Mouse (Mus musculus) embryonic facial prominence, embryonic 11.5 days (tissue): ENCODE measurements around the gene Casp6. TPM values are rescaled to one million over a fixed set of nuclear protein-coding genes. Genes with fewer than 3 reads are reported as not detected.

Experiments used
- ATAC-seq: fragments of 200-750 bp; cut with Nextera tagmentation; replicated peaks from 2 replicates; pipeline ENCODE4 v1.8.0; 2017; ENCODE audit warnings: low read depth; ENCODE audit not compliant: insufficient number of reproducible peaks, low FRiP score, low TSS enrichment
- DNase-seq: peaks from one replicate; pipeline ENCODE4 v3.0.0-alpha.2; 2015; ENCODE audit warnings: low spot score
- H3K27ac ChIP-seq: fragments of 300-500 bp; sonication (generic); replicated peaks from 2 replicates; pipeline ENCODE4 v1.5.1; 2014; ENCODE audit warnings: mild to moderate bottlenecking, low read depth, low read length, control low read depth
- H3K27me3 ChIP-seq: fragments of 300-500 bp; sonication (generic); 2 replicates; pipeline ENCODE4 v1.6.1; 2014; ENCODE audit warnings: mild to moderate bottlenecking, low read length, moderate library complexity, mixed read lengths; ENCODE audit not compliant: control insufficient read depth, insufficient read depth
- H3K36me3 ChIP-seq: fragments of 300-500 bp; sonication (generic); replicated peaks from 2 replicates; pipeline ENCODE4 v1.6.1; 2014; ENCODE audit warnings: low read depth, mild to moderate bottlenecking, low read length, moderate library complexity, mixed read lengths; ENCODE audit not compliant: control insufficient read depth, insufficient read depth
- H3K4me1 ChIP-seq: fragments of 300-500 bp; sonication (generic); 2 replicates; pipeline ENCODE4 v1.6.1; 2014; ENCODE audit warnings: low read length, mixed read lengths; ENCODE audit not compliant: control insufficient read depth, insufficient read depth
- H3K4me2 ChIP-seq: fragments of 300-500 bp; sonication (generic); 2 replicates; pipeline ENCODE4 v1.6.1; 2014; ENCODE audit warnings: low read depth, mild to moderate bottlenecking, control low read depth, low read length, moderate library complexity
- H3K4me3 ChIP-seq: fragments of 300-500 bp; sonication (generic); 2 replicates; pipeline ENCODE4 v1.5.1; 2014; ENCODE audit warnings: low read depth, low read length, control low read depth
- H3K9ac ChIP-seq: fragments of 300-500 bp; sonication (generic); replicated peaks from 2 replicates; pipeline ENCODE4 v1.6.1; 2014; ENCODE audit warnings: mild to moderate bottlenecking, control low read depth, low read length
- H3K9me3 ChIP-seq: fragments of 300-500 bp; sonication (generic); replicated peaks from 2 replicates; pipeline ENCODE4 v1.6.1; 2016; ENCODE audit warnings: mild to moderate bottlenecking, low read length, inconsistent platforms, mixed read lengths; ENCODE audit not compliant: control insufficient read depth
- WGBS: fragments of 180-500 bp; shearing (Covaris S2); extraction: QIAGEN DNeasy Blood & Tissue Kit; methylation state at CpG from one replicate; pipeline ENCODE4 v1.1.7; 2014; 5-methylcytosine and 5-hydroxymethylcytosine counted together
- polyA plus RNA-seq: library from polyadenylated mRNA; unstranded; fragments of >200 nt; fragmentation: Nextera tagmentation; extraction: Ambion mirVana; gene quantifications from 2 replicates; pipeline ENCODE4 v1.2.1, GENCODE M21; 2014

The Casp6 gene
- polyA plus RNA-seq, 1 experiment from 2014 or later = 119 TPM

- WGBS = 72% methylated on average over 8 of the region's 8 CpGs
- H3K36me3 ChIP-seq = no peaks in the 10 kb centered on the region
- H3K9ac ChIP-seq = no peak overlapping the region
- DNase-seq (no peak), ATAC-seq (no peak)
- H3K4me3 ChIP-seq = no peak overlapping the region
- no peaks in the 10 kb centered on the region for H3K9me3 ChIP-seq
- no peak overlapping the region for H3K27ac ChIP-seq
- H3K27me3 ChIP-seq = no peaks in the 10 kb centered on the region
- H3K4me1 ChIP-seq = no peaks in the 10 kb centered on the region
- H3K4me2 ChIP-seq = no peak overlapping the region
Measured at GRCm38 (mm10) chr3:129880925-129881593, 20.2 kb upstream of the Casp6 start.

DNA sequence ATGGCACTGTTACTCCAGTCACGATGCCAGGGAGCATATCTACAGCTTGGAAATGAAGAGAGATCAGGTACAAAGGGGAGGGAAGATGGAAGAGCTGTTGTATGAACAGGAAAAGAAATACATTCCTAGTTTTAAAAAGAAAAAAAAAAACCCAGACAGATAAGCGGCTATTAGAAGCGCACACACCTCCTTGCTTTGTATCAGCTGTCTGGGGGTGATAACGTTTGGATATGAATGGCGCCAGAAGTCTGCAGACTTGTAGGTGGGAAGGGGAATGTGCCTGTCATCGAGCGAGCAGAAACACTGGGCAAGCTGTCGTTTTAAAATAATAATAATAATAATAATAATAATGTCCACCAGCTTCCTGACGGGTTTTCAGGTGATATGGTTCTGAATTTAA lies 15.6 kb upstream of the Casp6 start:
- Histone ChIP-seq H3K36me3 (no peaks in the 10 kb centered on the region), H3K27ac (no peak overlapping the region), H3K9me3 (no peaks in the 10 kb centered on the region), H3K4me2 (no peak overlapping the region), H3K9ac (no peak overlapping the region), H3K4me1 (no peaks in the 10 kb centered on the region), H3K4me3 (no peak overlapping the region), H3K27me3 (no peaks in the 10 kb centered on the region)
- ATAC-seq (no peak), DNase-seq (no peak)
- WGBS = 91% methylated on average over 9 of the region's 9 CpGs

GRCm38 (mm10) chr3:129886430-129886829 lies 14.8 kb upstream of the Casp6 start:
- WGBS = 67% methylated on average over 5 of the region's 5 CpGs
- Histone ChIP-seq H3K36me3 (no peaks in the 10 kb centered on the region), H3K27ac (no peak overlapping the region), H3K9me3 (no peaks in the 10 kb centered on the region), H3K4me2 (no peak overlapping the region), H3K4me3 (no peak overlapping the region), H3K9ac (no peak overlapping the region), H3K27me3 (no peaks in the 10 kb centered on the region), H3K4me1 (no peaks in the 10 kb centered on the region)
- DNase-seq (no peak), ATAC-seq (no peak)

DNA sequence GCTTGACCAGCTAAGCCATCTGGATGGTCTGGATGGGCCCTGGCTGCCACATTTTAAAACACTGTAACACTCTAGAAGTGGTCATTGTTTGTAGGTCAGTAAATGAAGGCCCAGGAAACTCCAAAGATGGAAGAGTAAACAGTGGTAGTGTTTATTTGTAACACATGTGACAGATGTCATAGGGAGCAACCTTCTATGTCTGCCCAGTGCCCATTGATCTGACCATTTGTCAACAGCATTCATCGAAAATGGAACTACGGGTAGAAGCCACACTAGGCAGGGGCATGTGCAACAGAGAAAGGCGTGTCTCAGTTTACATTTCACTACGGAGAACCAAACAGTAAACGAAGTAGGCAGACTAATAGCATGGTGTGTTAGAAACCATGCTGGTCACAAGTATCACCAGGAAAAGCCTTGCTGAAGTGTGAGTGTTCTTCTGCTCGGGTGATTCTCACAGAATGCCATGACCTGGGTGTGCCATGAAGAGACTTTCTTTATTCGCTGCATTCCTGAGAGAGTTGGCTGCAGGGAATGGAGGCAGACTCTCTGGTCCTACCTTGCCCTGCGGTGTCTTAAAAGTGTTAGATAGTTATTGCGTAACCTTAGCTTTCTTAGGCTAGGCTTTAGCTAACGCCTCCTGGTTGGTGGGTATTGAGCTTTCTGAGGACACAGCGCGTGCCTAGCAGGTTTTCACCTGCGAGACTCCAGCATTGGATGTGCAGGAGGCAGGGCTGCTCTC lies 13.3 kb upstream of the Casp6 start:
- Histone ChIP-seq H3K9ac (no peak overlapping the region), H3K27ac (no peak overlapping the region), H3K9me3 (no peaks in the 10 kb centered on the region), H3K36me3 (no peaks in the 10 kb centered on the region), H3K4me3 (no peak overlapping the region), H3K27me3 (no peaks in the 10 kb centered on the region), H3K4me2 (no peak overlapping the region), H3K4me1 (no peaks in the 10 kb centered on the region)
- DNase-seq (no peak), ATAC-seq (no peak)
- WGBS = 84% methylated on average over 13 of the region's 13 CpGs

- Histone ChIP-seq H3K27me3 (no peaks in the 10 kb centered on the region), H3K4me2 (no peak overlapping the region), H3K9ac (no peak overlapping the region), H3K4me1 (no peaks in the 10 kb centered on the region), H3K4me3 (no peak overlapping the region), H3K9me3 (no peaks in the 10 kb centered on the region), H3K27ac (no peak overlapping the region), H3K36me3 (no peaks in the 10 kb centered on the region)
- DNase-seq (no peak), ATAC-seq (no peak)
- WGBS = 80% methylated on average over 5 of the region's 5 CpGs
Measured at GRCm38 (mm10) chr3:129892003-129892402, 9.2 kb upstream of the Casp6 start.

DNA sequence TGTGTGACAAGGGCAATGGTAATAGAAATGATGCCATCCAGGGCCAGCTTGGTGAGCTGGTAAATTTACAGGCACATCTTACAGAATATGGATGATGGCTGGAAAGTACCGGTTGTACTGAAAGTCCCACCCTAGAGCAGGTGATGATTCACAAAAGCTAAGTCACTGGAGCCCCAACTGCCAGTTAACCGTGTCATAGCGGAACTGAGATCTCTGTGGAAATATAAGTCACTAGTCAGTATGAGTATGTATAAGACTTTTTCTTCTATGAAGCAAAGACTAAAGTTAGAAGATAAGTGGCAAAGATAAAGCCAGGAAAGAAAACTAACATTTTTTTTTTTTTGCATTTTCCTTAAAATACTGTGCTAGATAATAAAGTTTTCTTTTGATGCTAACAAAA lies 8.1 kb upstream of the Casp6 start:
- no peak overlapping the region for H3K9ac ChIP-seq
- H3K27ac ChIP-seq = no peak overlapping the region
- no peaks in the 10 kb centered on the region for H3K4me1 ChIP-seq
- H3K9me3 ChIP-seq = no peaks in the 10 kb centered on the region
- no peak for ATAC-seq
- no peak for DNase-seq
- H3K36me3 ChIP-seq = no peaks in the 10 kb centered on the region
- H3K4me2 ChIP-seq = no peak overlapping the region
- no peaks in the 10 kb centered on the region for H3K27me3 ChIP-seq
- H3K4me3 ChIP-seq = no peak overlapping the region
- 94% methylated on average over 3 of the region's 3 CpGs for WGBS

DNA sequence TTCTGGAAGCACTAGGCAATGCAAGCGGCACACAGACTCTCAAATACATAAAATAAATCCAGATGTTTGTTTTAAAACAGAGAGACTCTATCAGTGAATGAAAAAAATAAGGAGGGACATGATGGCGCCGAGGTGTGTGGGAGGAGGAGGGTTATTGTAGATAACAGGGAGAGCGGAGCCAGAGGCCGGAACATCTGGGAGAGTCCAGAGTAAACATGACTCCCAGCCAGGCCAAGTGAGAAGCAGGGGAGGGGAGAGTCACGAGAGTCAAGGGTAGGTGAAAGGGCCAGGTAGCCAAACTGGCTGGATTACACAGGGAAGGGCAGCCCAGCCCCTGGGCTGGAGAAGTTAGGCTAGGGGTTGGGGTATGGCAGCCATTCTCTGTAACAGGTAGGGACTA lies 4.6 kb upstream of the Casp6 start:
- H3K27ac ChIP-seq = no peak overlapping the region
- WGBS = 74% methylated on average over 6 of the region's 6 CpGs
- H3K9me3 ChIP-seq = no peaks in the 10 kb centered on the region
- no peak overlapping the region for H3K9ac ChIP-seq
- DNase-seq (no peak), ATAC-seq (no peak)
- no peaks in the 10 kb centered on the region for H3K36me3 ChIP-seq
- H3K27me3 ChIP-seq = no peaks in the 10 kb centered on the region
- no peaks in the 10 kb centered on the region for H3K4me1 ChIP-seq
- no peak overlapping the region for H3K4me2 ChIP-seq
- H3K4me3 ChIP-seq = no peak overlapping the region

- Histone ChIP-seq H3K4me1 (no peaks in the 10 kb centered on the region), H3K4me2 (no peak overlapping the region), H3K36me3 (no peaks in the 10 kb centered on the region), H3K9me3 (no peaks in the 10 kb centered on the region), H3K27me3 (no peaks in the 10 kb centered on the region), H3K27ac (no peak overlapping the region), H3K4me3 (no peak overlapping the region), H3K9ac (no peak overlapping the region)
- DNase-seq (no peak), ATAC-seq (no peak)
- WGBS = 72% methylated on average over 4 of the region's 4 CpGs
Measured at GRCm38 (mm10) chr3:129898886-129899285, 2.3 kb upstream of the Casp6 start.
